Mouse (Mus musculus) thymus, postnatal 25 days (tissue): ENCODE measurements around the gene Pom121.

Experiments used
- DNase-seq: peaks from one replicate; pipeline ENCODE4 v3.0.0; 2022

The Pom121 gene

GRCm38 (mm10) chr5:135367841-135368240 lies 26.5 kb downstream of the Pom121 start:
- no peak for DNase-seq

GRCm38 (mm10) chr5:135363540-135363939 lies 30.8 kb downstream of the Pom121 start:
- DNase-seq = no peak

GRCm38 (mm10) chr5:135362572-135362971 lies 31.8 kb downstream of the Pom121 start:
- no peak for DNase-seq

GRCm38 (mm10) chr5:135359772-135360171 lies 34.6 kb downstream of the Pom121 start:
- DNase-seq = no peak

GRCm38 (mm10) chr5:135357556-135357955 lies 36.8 kb downstream of the Pom121 start:
- DNase-seq = no peak

- no peak for DNase-seq
Measured at GRCm38 (mm10) chr5:135356090-135356489, 38.3 kb downstream of the Pom121 start.

- DNase-seq = peak; percentile 18
Measured at GRCm38 (mm10) chr5:135353564-135353963, 40.8 kb downstream of the Pom121 start.

- DNase-seq = no peak
Measured at GRCm38 (mm10) chr5:135352995-135353394, 41.4 kb downstream of the Pom121 start, which contains the start of gene Trim50. TSS of gene Trim50 (plus strand) at chr5:135353295.

- no peak for DNase-seq
Measured at GRCm38 (mm10) chr5:135351606-135352005, 42.7 kb downstream of the Pom121 start.

- no peak for DNase-seq
Measured at GRCm38 (mm10) chr5:135349862-135350261, 44.5 kb downstream of the Pom121 start, which contains the start of gene Fkbp6. TSS of gene Fkbp6 (minus strand) at chr5:135350044.

- DNase-seq = no peak
Measured at GRCm38 (mm10) chr5:135347511-135348011, 46.8 kb downstream of the Pom121 start.

GRCm38 (mm10) chr5:135346430-135346829 lies 47.9 kb downstream of the Pom121 start:
- no peak for DNase-seq

GRCm38 (mm10) chr5:135345989-135346388 lies 48.4 kb downstream of the Pom121 start:
- no peak for DNase-seq

GRCm38 (mm10) chr5:135337575-135337974 lies 56.8 kb downstream of the Pom121 start:
- DNase-seq = no peak

- DNase-seq = no peak
Measured at GRCm38 (mm10) chr5:135331161-135331560, 63.2 kb downstream of the Pom121 start.

- DNase-seq = no peak
Measured at GRCm38 (mm10) chr5:135330201-135330600, 64.1 kb downstream of the Pom121 start.

GRCm38 (mm10) chr5:135329471-135329870 lies 64.9 kb downstream of the Pom121 start:
- no peak for DNase-seq
